Mouse (Mus musculus) layer of hippocampus, postnatal 36 days (tissue): ENCODE measurements around the gene Tcirg1. TPM values are rescaled to one million over a fixed set of nuclear protein-coding genes. Genes with fewer than 3 reads are reported as not detected.

Source experiments
- DNase-seq, 2 experiments: peaks; one replicate each; pipeline ENCODE4 v3.0.0; 2022
- total RNA-seq, 2 experiments: library from RNA; stranded (reverse); gene quantifications; 2 replicates each; pipeline ENCODE4 v1.2.3; 2021

The Tcirg1 gene
- total RNA-seq, 2 experiments from 2014 or later, result 20.2 to 22.4 TPM

GRCm38 (mm10) chr19:3850847-3851469 lies 56.0 kb downstream of the Tcirg1 start:
- peak; percentile 24 to 27 for DNase-seq

DNA sequence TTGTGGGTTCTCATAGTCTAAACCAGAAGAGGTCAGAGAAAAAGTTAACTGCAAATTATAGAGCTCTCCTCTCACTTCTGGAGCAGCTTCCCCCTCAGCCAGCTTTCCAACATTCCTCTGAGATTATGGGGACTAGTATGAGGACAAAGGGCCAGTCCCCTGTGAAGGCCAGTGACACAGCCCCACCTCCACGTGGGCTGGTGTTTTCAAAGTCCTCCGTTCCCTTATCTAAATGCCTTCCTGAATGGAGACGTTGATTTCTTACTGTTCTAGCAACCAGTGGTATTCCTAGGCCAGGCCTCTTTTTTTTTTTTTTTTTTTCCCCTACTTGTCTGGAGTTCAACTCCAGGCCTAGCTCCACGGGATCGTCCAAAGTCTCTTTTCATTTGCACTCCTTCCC lies 56.9 kb downstream of the Tcirg1 start:
- DNase-seq, result no peak

DNA sequence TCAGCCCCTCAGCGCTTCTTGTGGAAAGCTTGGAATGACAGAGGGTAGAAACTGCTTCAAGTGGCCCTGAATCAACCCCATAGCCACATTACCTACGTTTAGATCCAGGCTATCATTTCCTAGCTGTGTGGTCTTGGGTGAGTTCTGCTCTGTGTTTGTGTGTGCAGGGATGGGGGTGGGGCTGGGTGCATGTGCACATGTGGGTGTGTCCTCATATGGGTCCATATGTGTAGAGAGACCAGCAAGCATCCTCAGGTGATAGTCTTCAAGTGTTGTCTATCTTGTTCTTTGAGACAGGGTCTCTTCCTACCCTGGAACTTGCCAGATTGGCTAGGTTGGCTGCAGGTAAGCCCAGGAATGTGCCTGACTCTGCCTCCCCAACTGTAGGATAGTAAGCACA lies 57.7 kb downstream of the Tcirg1 start:
- no peak for DNase-seq

- no peak for DNase-seq
These were observed 58.6 kb downstream of the Tcirg1 start for GRCm38 (mm10) chr19:3848207-3848808.

DNA sequence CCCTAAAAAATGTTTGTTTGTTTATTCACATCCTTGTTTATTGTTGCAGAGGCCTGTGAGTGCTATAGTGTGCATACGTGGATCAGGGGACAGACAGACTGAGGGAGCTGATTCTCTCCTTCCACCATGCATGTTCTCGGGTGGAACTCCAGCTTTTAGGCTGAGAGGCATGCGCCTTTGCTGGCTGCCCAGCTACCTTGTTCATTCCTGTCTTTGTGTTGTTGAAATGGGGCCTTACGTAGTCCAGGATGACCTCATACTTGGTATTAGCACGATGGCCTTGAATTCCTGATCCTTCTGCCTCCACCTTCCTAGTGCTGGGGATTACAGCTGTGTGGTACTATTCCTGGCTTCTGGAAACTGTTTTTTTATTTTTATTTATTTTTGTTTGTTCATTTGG lies 59.2 kb downstream of the Tcirg1 start:
- DNase-seq, result no peak

- DNase-seq, result no peak
These were observed 60.0 kb downstream of the Tcirg1 start for GRCm38 (mm10) chr19:3846676-3847604.

Other genes starting within 250 kb of the Tcirg1 start
- 10 to 100 TPM; 10.2 to 11.4 TPM for gene Lrp5, start 220.6 kb downstream of the Tcirg1 start, total RNA-seq
- 10 to 100 TPM; 22.4 to 28.7 TPM for gene 1810055G02Rik, start 198.8 kb downstream of the Tcirg1 start, total RNA-seq
- 10 to 100 TPM; 56.6 to 60.1 TPM for gene Kmt5b, start 139.7 kb downstream of the Tcirg1 start, total RNA-seq
- gene Chka, start 55.4 kb downstream of the Tcirg1 start, total RNA-seq, result 100 to 1,000 TPM; 106 to 122 TPM
- gene Ndufs8, start 5.6 kb upstream of the Tcirg1 start, total RNA-seq, result 100 to 1,000 TPM; 133 to 144 TPM
- gene Aldh3b1, start 22.7 kb upstream of the Tcirg1 start, total RNA-seq, result 1 to 10 TPM; 2.8 to 3.0 TPM
- 10 to 100 TPM; 14.2 to 14.5 TPM for gene Unc93b1, start 28.1 kb upstream of the Tcirg1 start, total RNA-seq
- gene Aldh3b3, start 51.5 kb upstream of the Tcirg1 start, total RNA-seq, result not detected
- gene Aldh3b2, start 65.2 kb upstream of the Tcirg1 start, total RNA-seq, result under 1 TPM; 0.72 to 0.86 TPM
- gene Acy3, start 79.4 kb upstream of the Tcirg1 start, total RNA-seq, result 1 to 10 TPM; 1.4 TPM
- gene Tbx10, start 85.6 kb upstream of the Tcirg1 start, total RNA-seq, result not detected
- 10 to 100 TPM in 1 of 2 experiments, 1 to 10 TPM in 1; 8.2 to 11.1 TPM for gene Nudt8, start 93.4 kb upstream of the Tcirg1 start, total RNA-seq
- gene Gm49405, start 93.5 kb upstream of the Tcirg1 start, total RNA-seq, result 1 to 10 TPM; 1.4 to 2.1 TPM
- gene Doc2g, start 96.2 kb upstream of the Tcirg1 start, total RNA-seq, result 1 to 10 TPM; 4.2 to 4.4 TPM
- 100 to 1,000 TPM; 238 to 250 TPM for gene Ndufv1, start 105.7 kb upstream of the Tcirg1 start, total RNA-seq
- 100 to 1,000 TPM; 377 to 393 TPM for gene Gstp1, start 130.9 kb upstream of the Tcirg1 start, total RNA-seq
- gene Gstp2, start 138.9 kb upstream of the Tcirg1 start, total RNA-seq, result 10 to 100 TPM; 36.3 to 43.5 TPM
- not detected for gene Gstp3, start 152.4 kb upstream of the Tcirg1 start, total RNA-seq
- not detected for gene Cabp2, start 174.4 kb upstream of the Tcirg1 start, total RNA-seq
- gene Cdk2ap2, start 190.0 kb upstream of the Tcirg1 start, total RNA-seq, result 10 to 100 TPM; 29.7 to 46.0 TPM
- 100 to 1,000 TPM; 169 to 174 TPM for gene Pitpnm1, start 192.9 kb upstream of the Tcirg1 start, total RNA-seq
- 100 to 1,000 TPM; 108 to 128 TPM for gene Aip, start 218.7 kb upstream of the Tcirg1 start, total RNA-seq
- gene Gpr152, start 232.7 kb upstream of the Tcirg1 start, total RNA-seq, result under 1 TPM; 0.10 TPM
- under 1 TPM; 0.17 to 0.28 TPM for gene Cabp4, start 236.9 kb upstream of the Tcirg1 start, total RNA-seq
- 10 to 100 TPM; 83.8 to 90.0 TPM for gene Coro1b, start 241.5 kb upstream of the Tcirg1 start, total RNA-seq
- gene Ptprcap, start 246.5 kb upstream of the Tcirg1 start, total RNA-seq, result 1 to 10 TPM; 1.6 to 3.8 TPM